Mouse (Mus musculus) spleen, postnatal 10 days (tissue): ENCODE data around the gene Pgc.

Source experiments
- DNase-seq, 2 experiments: peaks; one replicate each; pipeline ENCODE4 v3.0.0; 2021 to 2022; ENCODE audit warnings: low spot score in 2 of 2

Pgc gene

DNA sequence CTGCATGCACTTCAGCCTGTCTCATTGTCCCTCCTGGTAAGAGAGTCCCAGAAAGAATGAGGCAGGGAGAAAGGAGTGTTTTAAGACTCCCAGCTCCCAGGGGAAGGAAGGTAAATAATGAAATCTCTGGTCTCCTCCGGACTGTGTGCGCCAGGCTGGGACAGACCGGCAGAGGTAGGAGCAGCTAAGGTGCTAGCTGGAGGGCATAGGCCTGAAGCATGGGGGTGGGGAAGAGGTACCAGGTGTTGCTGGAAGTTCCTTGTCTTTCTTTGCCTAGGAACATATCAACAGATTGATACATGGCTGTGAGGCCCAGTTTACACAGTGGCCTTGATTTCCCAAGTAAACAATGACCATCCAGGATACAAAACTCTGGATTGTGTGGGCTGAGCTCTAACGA lies 17.7 kb upstream of the Pgc start:
- no peak for DNase-seq

- DNase-seq: no peak
Measured at GRCm38 (mm10) chr17:47710036-47710435, 16.6 kb upstream of the Pgc start.

DNA sequence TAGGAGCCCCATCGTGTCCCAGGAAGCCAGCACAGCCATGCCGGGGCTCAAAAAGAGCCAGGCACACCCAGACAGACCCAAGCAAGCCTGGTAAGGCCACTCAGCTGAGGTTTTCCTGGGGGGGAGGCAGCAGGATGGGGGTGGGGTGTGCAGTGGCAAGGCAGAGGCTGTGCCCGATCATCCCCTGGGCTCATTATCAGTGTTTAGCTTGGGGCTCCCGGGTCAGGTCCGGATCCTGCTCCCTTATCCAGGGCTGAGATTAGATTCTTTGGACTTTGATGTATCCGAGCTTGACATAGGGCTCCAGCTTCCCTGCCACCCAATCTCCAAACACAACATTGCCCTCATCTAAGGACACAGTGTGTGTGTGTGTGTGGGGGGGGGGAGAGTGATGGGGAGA lies 14.8 kb upstream of the Pgc start:
- no peak for DNase-seq

- DNase-seq: no peak
Measured at GRCm38 (mm10) chr17:47712889-47713571, 13.6 kb upstream of the Pgc start.

- no peak for DNase-seq
Measured at GRCm38 (mm10) chr17:47715037-47715436, 11.6 kb upstream of the Pgc start.

- no peak for DNase-seq
Measured at GRCm38 (mm10) chr17:47721183-47721582, 5.5 kb upstream of the Pgc start.

DNA sequence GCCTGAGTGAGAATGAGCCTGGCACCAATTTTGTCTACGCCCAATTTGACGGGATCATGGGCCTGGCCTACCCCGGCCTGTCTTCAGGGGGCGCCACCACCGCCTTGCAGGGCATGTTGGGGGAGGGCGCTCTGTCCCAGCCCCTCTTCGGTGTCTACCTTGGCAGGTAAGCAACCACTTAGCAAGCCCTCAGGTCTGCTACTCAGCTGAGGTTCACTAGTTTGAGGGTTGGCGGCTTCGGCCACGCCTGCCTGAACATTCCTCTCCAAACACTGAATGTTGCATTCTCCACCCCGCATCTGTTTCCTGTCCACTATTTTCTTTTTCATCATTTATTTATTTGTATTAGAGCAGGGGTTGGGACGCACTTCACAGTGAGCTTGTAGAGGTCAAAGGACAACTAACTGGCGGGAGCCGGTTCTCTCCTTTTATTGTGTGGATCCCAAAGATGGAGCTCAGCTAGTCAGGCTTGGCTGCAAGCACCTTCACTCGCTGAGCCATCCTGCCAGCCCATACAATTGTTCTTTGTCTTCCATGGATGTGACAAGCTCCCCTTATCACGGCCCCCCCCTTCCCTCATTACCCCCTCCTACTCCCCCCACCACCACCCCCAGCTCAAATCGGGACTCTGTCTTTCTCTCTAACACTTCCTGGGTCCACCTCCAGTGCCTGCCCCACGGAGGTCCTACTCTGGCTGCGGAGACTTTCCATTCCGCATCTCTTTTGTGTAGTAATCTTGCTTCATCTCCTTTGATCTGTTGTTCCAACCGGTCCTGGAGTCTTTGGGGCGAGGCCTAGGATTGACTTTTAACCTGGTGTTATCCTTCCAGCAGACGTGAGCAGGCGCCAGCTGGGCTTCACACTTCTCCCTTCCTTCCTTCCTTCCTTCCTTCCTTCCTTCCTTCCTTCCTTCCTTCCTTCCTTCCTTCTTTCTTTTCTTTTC lies 4.3 kb downstream of the Pgc start:
- no peak for DNase-seq

- DNase-seq: no peak
Measured at GRCm38 (mm10) chr17:47735553-47736100, 9.0 kb downstream of the Pgc start.

- peak; percentile 98 to 99 for DNase-seq
Measured at GRCm38 (mm10) chr17:47736856-47737255, 10.2 kb downstream of the Pgc start, which contains the start of gene Tfeb. Tfeb (plus strand) TSS chr17:47737030.

- peak; percentile 77 to 87 for DNase-seq
Measured at GRCm38 (mm10) chr17:47737271-47738065, 10.8 kb downstream of the Pgc start.

DNA sequence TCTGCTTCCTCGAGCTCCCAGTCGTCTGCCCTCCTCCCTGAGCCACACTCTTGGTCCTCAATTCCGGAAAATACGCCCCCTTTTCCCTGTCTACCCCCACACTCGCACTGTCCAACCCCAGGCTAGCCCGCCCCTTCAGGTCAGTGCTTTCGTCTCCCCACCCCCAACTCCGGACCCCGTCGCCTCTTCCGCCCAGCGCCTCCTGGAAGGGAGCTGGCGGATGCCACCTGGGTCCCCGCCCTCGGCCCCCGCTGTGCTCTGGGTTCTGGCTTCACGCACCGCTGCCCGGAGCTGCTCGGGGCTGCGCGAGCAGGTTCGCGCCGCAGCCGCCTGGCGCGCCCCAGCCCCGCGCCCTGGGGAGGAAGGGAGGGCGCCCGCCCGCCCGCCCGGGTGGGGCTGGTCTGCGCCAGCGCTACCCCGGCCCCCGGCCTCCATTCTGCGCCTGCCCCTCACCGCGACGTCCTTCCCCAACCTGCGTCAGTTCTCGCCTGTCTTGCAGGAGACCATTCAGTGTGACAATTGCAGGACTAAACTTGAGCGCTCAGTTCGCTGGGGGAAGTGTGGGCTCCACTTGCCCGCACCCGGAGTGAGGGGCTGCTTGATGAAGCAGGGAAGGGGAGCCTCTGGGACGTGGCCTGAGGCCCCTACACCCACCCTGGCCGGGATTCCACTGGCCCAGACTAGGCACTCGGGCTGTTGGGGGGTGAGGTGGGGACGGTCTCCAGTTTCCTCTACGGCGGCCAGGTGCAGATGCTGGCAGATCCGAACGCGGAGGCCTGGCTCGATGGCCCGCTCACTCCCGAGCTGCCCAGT lies 11.6 kb downstream of the Pgc start:
- peak; percentile 54 to 87 for DNase-seq

DNA sequence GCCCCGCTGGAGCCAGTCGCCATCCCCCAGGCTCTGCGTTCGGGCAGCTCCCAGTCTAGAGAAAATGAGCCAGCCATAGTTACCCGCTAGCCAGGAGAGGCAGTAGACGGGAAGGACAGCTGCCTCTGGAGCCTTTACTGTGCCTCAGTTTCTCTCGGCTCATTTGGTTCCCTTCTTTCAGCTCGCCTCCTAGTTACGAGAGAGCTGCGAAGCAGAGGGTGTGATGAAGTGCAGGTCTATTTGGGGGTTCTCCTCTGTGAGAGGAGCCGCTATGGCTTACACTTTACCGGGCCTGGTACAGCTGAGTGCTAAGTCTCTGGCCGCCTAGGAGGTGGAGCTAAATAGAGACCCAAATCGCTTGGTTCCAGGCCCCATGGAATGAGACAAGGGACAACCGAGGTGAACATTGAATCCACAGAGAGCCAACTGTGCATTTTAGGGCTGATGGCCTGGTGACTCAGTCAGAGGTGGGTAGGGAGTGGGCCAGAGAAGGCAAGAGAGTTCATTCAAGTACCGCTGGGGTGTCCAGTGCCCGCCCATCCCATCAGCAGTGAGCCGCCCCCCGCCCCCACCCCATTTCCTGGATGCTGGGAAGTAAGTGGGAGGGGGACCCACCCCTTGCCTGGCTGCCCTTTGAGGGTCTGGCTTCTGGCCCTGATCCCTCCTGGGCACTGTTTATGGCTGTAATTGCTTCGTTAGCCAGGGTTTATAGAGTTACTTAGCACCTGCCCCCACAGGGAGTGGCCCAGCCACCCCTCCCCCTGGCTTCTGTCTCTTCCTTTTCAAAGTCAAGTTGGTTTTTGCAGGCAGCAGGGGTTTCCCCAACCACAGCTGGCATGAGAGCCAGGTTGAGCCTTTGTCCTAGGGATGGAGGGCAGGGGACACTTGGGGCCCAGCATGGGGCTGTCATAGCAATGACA lies 12.5 kb downstream of the Pgc start:
- DNase-seq: peak; percentile 32 to 73

- DNase-seq: no peak
Measured at GRCm38 (mm10) chr17:47740186-47740585, 13.5 kb downstream of the Pgc start.

- DNase-seq: peak in 1 of 2 experiments; percentile 62
Measured at GRCm38 (mm10) chr17:47742991-47743734, 16.5 kb downstream of the Pgc start.

DNA sequence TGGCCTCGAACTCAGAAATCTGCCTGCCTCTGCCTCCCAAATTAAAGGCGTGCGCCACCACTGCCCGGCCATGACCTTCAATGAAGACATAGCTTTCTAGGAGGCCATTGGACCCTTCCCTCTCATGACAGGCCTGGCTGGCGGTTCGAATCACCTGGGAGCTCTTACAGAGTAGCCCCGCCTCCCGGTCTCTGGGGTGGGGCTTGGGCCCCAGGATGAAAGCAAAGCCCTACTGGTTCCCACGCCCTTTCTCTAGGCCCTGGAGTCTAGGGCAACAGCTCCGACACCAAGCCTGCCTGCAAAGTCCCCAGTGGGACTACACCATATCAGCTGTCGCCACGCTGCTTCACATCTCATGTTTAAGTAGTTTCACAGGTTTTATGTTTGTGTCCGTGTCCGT lies 17.4 kb downstream of the Pgc start:
- no peak for DNase-seq

- peak in 1 of 2 experiments; percentile 64 for DNase-seq
Measured at GRCm38 (mm10) chr17:47744746-47745368, 18.2 kb downstream of the Pgc start.

GRCm38 (mm10) chr17:47748791-47749553 lies 22.3 kb downstream of the Pgc start:
- no peak for DNase-seq

DNA sequence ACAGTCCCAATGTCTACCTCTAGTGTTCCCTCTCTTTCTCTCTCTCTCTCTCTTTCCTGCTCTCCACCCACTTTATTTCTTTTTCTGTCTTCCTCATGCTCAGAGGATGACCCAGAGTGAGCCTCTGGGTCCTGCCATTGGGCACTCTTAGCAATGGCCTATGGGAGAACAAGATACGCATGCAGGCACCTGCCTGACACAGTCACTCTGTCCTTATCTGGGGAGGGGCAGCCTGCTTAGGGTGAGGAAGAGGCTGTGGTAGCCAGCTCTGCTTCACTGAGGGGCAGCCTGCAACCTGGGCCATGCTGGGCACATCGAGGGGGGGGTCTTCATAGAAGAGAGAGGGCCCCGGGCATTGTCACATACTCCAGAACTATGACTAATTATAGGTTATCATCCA lies 23.0 kb downstream of the Pgc start:
- no peak for DNase-seq
